Comparison of ENCODE assay signal across 16 mouse cellular contexts in genomic region chr4:105101337-105101688, GRCm38 (mm10). TPM values are rescaled to one million over a fixed set of nuclear protein-coding genes. Genes with fewer than 3 reads are reported as not detected.
DNase-seq lines count a peak whose midpoint lies in the region; ATAC-seq and TF ChIP-seq lines count a peak whose summit lies in the region.
"Had no signal": no experiment of that assay in that cellular context is flagged by ENCODE, and none has a peak within 500 bp of the region (broad histone marks: within the 10 kb centered on the region; RNA-seq: fewer than 3 reads in every experiment).

No protein-coding gene starts in this region.

- H3K4me2 ChIP-seq in forebrain, embryonic 13.5 days = no peak overlapping the region
- no peak overlapping the region for H3K4me2 ChIP-seq in forebrain, embryonic 11.5 days (ENCODE audit: low read depth, low read length, severe bottlenecking)
- peak overlapping the region; percentile 56 for H3K4me2 ChIP-seq in heart, embryonic 13.5 days
- no peak overlapping the region for H3K4me2 ChIP-seq in lung, embryonic 15.5 days
- H3K4me2 ChIP-seq in heart, postnatal 0 days (ENCODE audit: low read depth, low read length) = peak overlapping the region; percentile 27; the same call in 1 of the 2 replicates
- H3K4me2 ChIP-seq: kidney, embryonic 15.5 days; limb, embryonic 13.5 days; stomach, embryonic 15.5 days had no signal

- intact Hi-C loops in heart, postnatal 36 days (cut with DNase I) = no loop called here

- peak; percentile 38; the same call in 1 of the 2 replicates for ATAC-seq in forebrain, embryonic 13.5 days
- no peak for ATAC-seq in forebrain, embryonic 11.5 days (replicated peaks; ENCODE audit: low FRiP score)
- ATAC-seq in heart, embryonic 13.5 days (ENCODE audit: extremely low read depth, insufficient number of reproducible peaks, low FRiP score, low TSS enrichment) = peak; percentile 81
- 0 out of 2 replicates have a peak, but pooled peaks have one; percentile 42 for ATAC-seq in lung, embryonic 15.5 days (ENCODE audit: borderline replicate concordance, extremely low read depth, low FRiP score, low TSS enrichment)
- ATAC-seq in heart, postnatal 0 days (ENCODE audit: insufficient read depth, low read depth) = peak; percentile 90
- ATAC-seq in monocyte, adult 5-6 weeks (replicated peaks; ENCODE audit: insufficient number of reproducible peaks, low FRiP score, low TSS enrichment, poor library complexity, severe bottlenecking) = no peak
- ATAC-seq: activated CD4-positive, CD25-positive, alpha-beta regulatory T cell, adult 4 months; liver, postnatal 0 days had no signal

- TF ChIP-seq CTCF in heart, postnatal 0 days (IDR thresholded peaks at IDR 0.05; ENCODE audit: low read depth) = no peak

- H3K27ac ChIP-seq in forebrain, embryonic 13.5 days = no peak overlapping the region
- no peak overlapping the region for H3K27ac ChIP-seq in forebrain, embryonic 11.5 days (ENCODE audit: low read depth, low read length)
- peak overlapping the region; percentile 94 for H3K27ac ChIP-seq in heart, embryonic 13.5 days (replicated peaks)
- no peak overlapping the region for H3K27ac ChIP-seq in lung, embryonic 15.5 days
- peak overlapping the region; percentile 97 for H3K27ac ChIP-seq in heart, postnatal 0 days (ENCODE audit: low read depth)
- H3K27ac ChIP-seq: kidney, embryonic 15.5 days; limb, embryonic 13.5 days; stomach, embryonic 15.5 days had no signal

- no peak overlapping the region for H3K9ac ChIP-seq in forebrain, embryonic 13.5 days
- no peak overlapping the region for H3K9ac ChIP-seq in forebrain, embryonic 11.5 days (ENCODE audit: low read length)
- no peak overlapping the region for H3K9ac ChIP-seq in heart, embryonic 13.5 days
- H3K9ac ChIP-seq in lung, embryonic 15.5 days = no peak overlapping the region
- H3K9ac ChIP-seq in heart, postnatal 0 days (replicated peaks; ENCODE audit: low read depth, low read length) = no peak overlapping the region
- H3K9ac ChIP-seq: kidney, embryonic 15.5 days; limb, embryonic 13.5 days; liver, postnatal 0 days; stomach, embryonic 15.5 days had no signal

- H3K9me3 ChIP-seq in forebrain, embryonic 13.5 days (replicated peaks) = no peaks in the 10 kb centered on the region
- no peaks in the 10 kb centered on the region for H3K9me3 ChIP-seq in forebrain, embryonic 11.5 days (ENCODE audit: control insufficient read depth, low read length)
- H3K9me3 ChIP-seq in heart, embryonic 13.5 days = no peaks in the 10 kb centered on the region
- H3K9me3 ChIP-seq in lung, embryonic 15.5 days = no peaks in the 10 kb centered on the region
- no peaks in the 10 kb centered on the region for H3K9me3 ChIP-seq in heart, postnatal 0 days (replicated peaks; ENCODE audit: control insufficient read depth, low read length)
- H3K9me3 ChIP-seq: kidney, embryonic 15.5 days; limb, embryonic 13.5 days; stomach, embryonic 15.5 days had no signal

- H3K4me3 ChIP-seq in forebrain, embryonic 13.5 days = no peak overlapping the region
- no peak overlapping the region for H3K4me3 ChIP-seq in forebrain, embryonic 11.5 days (ENCODE audit: low read depth, low read length)
- H3K4me3 ChIP-seq in heart, embryonic 13.5 days = 0 out of 2 replicates have a peak overlapping the region, but pooled peaks have one; percentile 9
- H3K4me3 ChIP-seq in lung, embryonic 15.5 days = no peak overlapping the region
- no peak overlapping the region for H3K4me3 ChIP-seq in heart, postnatal 0 days (ENCODE audit: low read depth, low read length)
- H3K4me3 ChIP-seq: kidney, embryonic 15.5 days; limb, embryonic 13.5 days; myocyte; stomach, embryonic 15.5 days had no signal

- H3K4me1 ChIP-seq in forebrain, embryonic 13.5 days = peaks cover 10% of the 10 kb centered on the region; the same call in 1 of the 2 replicates
- no peaks in the 10 kb centered on the region for H3K4me1 ChIP-seq in forebrain, embryonic 11.5 days (replicated peaks; ENCODE audit: control insufficient read depth, insufficient read depth, low read length)
- peaks cover 59% of the 10 kb centered on the region for H3K4me1 ChIP-seq in heart, embryonic 13.5 days
- peaks cover 5% of the 10 kb centered on the region; the same call in 1 of the 2 replicates for H3K4me1 ChIP-seq in lung, embryonic 15.5 days
- peaks cover 41% of the 10 kb centered on the region for H3K4me1 ChIP-seq in heart, postnatal 0 days (ENCODE audit: control insufficient read depth, insufficient read depth)
- H3K4me1 ChIP-seq: kidney, embryonic 15.5 days; limb, embryonic 13.5 days had no signal

- H3K27me3 ChIP-seq in forebrain, embryonic 13.5 days = no peaks in the 10 kb centered on the region
- no peaks in the 10 kb centered on the region for H3K27me3 ChIP-seq in forebrain, embryonic 11.5 days (ENCODE audit: control insufficient read depth, insufficient read depth, low read length)
- H3K27me3 ChIP-seq in heart, embryonic 13.5 days (replicated peaks) = no peaks in the 10 kb centered on the region
- H3K27me3 ChIP-seq in lung, embryonic 15.5 days = no peaks in the 10 kb centered on the region
- H3K27me3 ChIP-seq in heart, postnatal 0 days (ENCODE audit: control insufficient read depth, insufficient read depth, low read length) = no peaks in the 10 kb centered on the region
- H3K27me3 ChIP-seq: kidney, embryonic 15.5 days; limb, embryonic 13.5 days; stomach, embryonic 15.5 days had no signal

- DNase-seq in forebrain, embryonic 11.5 days (ENCODE audit: low spot score) = no peak
- DNase-seq in heart, postnatal 36 days = no peak
- DNase-seq in lung, adult 18-20 months = no peak
- peak; percentile 83 for DNase-seq in heart, postnatal 0 days (ENCODE audit: low spot score)
- DNase-seq: liver, postnatal 0 days; spleen, adult 18-20 months; thymus, postnatal 14 days had no signal

- no peaks in the 10 kb centered on the region for H3K36me3 ChIP-seq in forebrain, embryonic 13.5 days (ENCODE audit: poor library complexity, severe bottlenecking)
- no peaks in the 10 kb centered on the region for H3K36me3 ChIP-seq in forebrain, embryonic 11.5 days (ENCODE audit: control insufficient read depth, insufficient read depth, low read length)
- 0 out of 2 replicates have a peak, but pooled peaks cover 3% of the 10 kb centered on the region for H3K36me3 ChIP-seq in heart, embryonic 13.5 days
- no peaks in the 10 kb centered on the region for H3K36me3 ChIP-seq in lung, embryonic 15.5 days
- no peaks in the 10 kb centered on the region for H3K36me3 ChIP-seq in heart, postnatal 0 days (replicated peaks; ENCODE audit: control insufficient read depth, insufficient read depth, low read length)
- H3K36me3 ChIP-seq: kidney, embryonic 15.5 days; limb, embryonic 13.5 days; stomach, embryonic 15.5 days had no signal

- peak; percentile 77; the same call in 1 of the 2 replicates for TF ChIP-seq EP300 in heart, postnatal 0 days (IDR thresholded peaks at IDR 0.05; ENCODE audit: low read depth)

- WGBS in forebrain, embryonic 13.5 days = 86% methylated on average over 4 of the region's 4 CpGs
- 85% methylated on average over 4 of the region's 4 CpGs for WGBS in forebrain, embryonic 11.5 days
- WGBS in heart, embryonic 13.5 days = 8% methylated on average over 4 of the region's 4 CpGs
- WGBS in lung, embryonic 15.5 days = 34% methylated on average over 4 of the region's 4 CpGs
- 19% methylated on average over 4 of the region's 4 CpGs for WGBS in heart, postnatal 0 days

RNA-seq across cellular contexts. Expression of gene Prkaa2, which starts 8.4 kb away (rescaled TPM):
- 6.2 and 7.1 TPM in 2 replicates for polyA plus RNA-seq in forebrain, embryonic 13.5 days (2015; fragmentation: Nextera tagmentation; extraction: Ambion mirVana)
- polyA plus RNA-seq in forebrain, embryonic 11.5 days (2014; fragmentation: Nextera tagmentation; extraction: Ambion mirVana) = 2.5 and 3.3 TPM in 2 replicates
- polyA plus RNA-seq in heart, embryonic 13.5 days (2015; fragmentation: Nextera tagmentation; extraction: Ambion mirVana) = 30.5 and 33.9 TPM in 2 replicates
- 10 to 100 TPM; 76.0 to 78.1 TPM for total RNA-seq in heart, postnatal 36 days (2021)
- polyA plus RNA-seq in lung, embryonic 15.5 days (2015; fragmentation: Nextera tagmentation; extraction: Ambion mirVana) = 1.7 and 2.4 TPM in 2 replicates
- 64.3 and 83.6 TPM in 2 replicates for total RNA-seq in heart, postnatal 0 days (2014; rRNA removed; ENCODE audit: low replicate concordance)
- polyA plus RNA-seq in heart, postnatal 0 days (2015; fragmentation: Nextera tagmentation; extraction: Ambion mirVana) = 32.5 and 35.6 TPM in 2 replicates
- 0.29 TPM in 1 of 3 replicates, not detected in the others for total RNA-seq in monocyte, adult 5-6 weeks (2017)

RNA-seq across cellular contexts. Expression of gene Plpp3, which starts 55.8 kb away (rescaled TPM):
- 85.7 and 87.9 TPM in 2 replicates for polyA plus RNA-seq in forebrain, embryonic 13.5 days (2015; fragmentation: Nextera tagmentation; extraction: Ambion mirVana)
- polyA plus RNA-seq in forebrain, embryonic 11.5 days (2014; fragmentation: Nextera tagmentation; extraction: Ambion mirVana) = 69.9 and 71.6 TPM in 2 replicates
- polyA plus RNA-seq in heart, embryonic 13.5 days (2015; fragmentation: Nextera tagmentation; extraction: Ambion mirVana) = 30.9 and 31.2 TPM in 2 replicates
- 10 to 100 TPM; 66.2 to 75.1 TPM for total RNA-seq in heart, postnatal 36 days (2021)
- polyA plus RNA-seq in lung, embryonic 15.5 days (2015; fragmentation: Nextera tagmentation; extraction: Ambion mirVana) = 78.4 and 85.4 TPM in 2 replicates
- 57.0 and 65.5 TPM in 2 replicates for total RNA-seq in heart, postnatal 0 days (2014; rRNA removed; ENCODE audit: low replicate concordance)
- polyA plus RNA-seq in heart, postnatal 0 days (2015; fragmentation: Nextera tagmentation; extraction: Ambion mirVana) = 56.4 and 64.1 TPM in 2 replicates
- 0.49 to 0.57 TPM in 2 of 3 replicates, not detected in the other for total RNA-seq in monocyte, adult 5-6 weeks (2017)
- polyA plus RNA-seq: activated CD4-positive, CD25-positive, alpha-beta regulatory T cell, adult 4 months had no signal

Comparison
In these comparisons a context has a peak if more than half of its experiments do, and no peak if none do; other contexts are left out.
1. ATAC-seq: peak in forebrain, embryonic 13.5 days (single experiment), heart, embryonic 13.5 days (single experiment), lung, embryonic 15.5 days (single experiment) and heart, postnatal 0 days (single experiment); none in forebrain, embryonic 11.5 days (single experiment) and monocyte, adult 5-6 weeks (single experiment).
2. H3K27ac ChIP-seq: peak in heart, embryonic 13.5 days (single experiment) and heart, postnatal 0 days (single experiment); none in forebrain, embryonic 13.5 days (single experiment), forebrain, embryonic 11.5 days (single experiment) and lung, embryonic 15.5 days (single experiment).
3. H3K4me2 ChIP-seq: peak in heart, embryonic 13.5 days (single experiment) and heart, postnatal 0 days (single experiment); none in forebrain, embryonic 13.5 days (single experiment), forebrain, embryonic 11.5 days (single experiment) and lung, embryonic 15.5 days (single experiment).